Mouse (Mus musculus) MEL (cell line): ENCODE measurements around the gene Cdh23. TPM values are rescaled to one million over a fixed set of nuclear protein-coding genes. Genes with fewer than 3 reads are reported as not detected.

ENCODE experiments used
- DNase-seq: peaks from one replicate; pipeline ENCODE4 v3.0.0; 2011; ENCODE audit warnings: low read depth, low spot score
- H3K27ac ChIP-seq: 2 replicates; pipeline ENCODE4 v1.5.1; 2012; ENCODE audit warnings: low read depth, mild to moderate bottlenecking, control low read depth, low read length, moderate library complexity; ENCODE audit not compliant: control insufficient read depth
- H3K27me3 ChIP-seq, 2 experiments: fragments of 150-350 bp in 1 of 2; sonication (generic) in 1 of 2; 2 replicates each; pipeline ENCODE4 v1.6.1; 2012; ENCODE audit warnings: low read length in 2 of 2, mild to moderate bottlenecking in 2 of 2, improper control_type of control experiment in 1 of 2, moderate library complexity in 1 of 2; ENCODE audit not compliant: insufficient read depth in 2 of 2, control insufficient read depth in 1 of 2
- H3K36me3 ChIP-seq, 2 experiments: 2 replicates each; pipeline ENCODE4 v1.6.1; 2012 to 2014; ENCODE audit warnings: low read length in 2 of 2, improper control_type of control experiment in 1 of 2, inconsistent platforms in 1 of 2, mild to moderate bottlenecking in 1 of 2; ENCODE audit not compliant: insufficient read depth in 2 of 2, control insufficient read depth in 1 of 2
- H3K4me1 ChIP-seq, 2 experiments: fragments of 150-350 bp in 1 of 2; sonication (generic) in 1 of 2; 2 replicates each; pipeline ENCODE4 v1.6.1; 2012; ENCODE audit warnings: low read length in 2 of 2, improper control_type of control experiment in 1 of 2, mild to moderate bottlenecking in 1 of 2; ENCODE audit not compliant: insufficient read depth in 2 of 2, control insufficient read depth in 1 of 2
- H3K4me3 ChIP-seq, 2 experiments: fragments of 150-350 bp in 1 of 2; sonication (generic) in 1 of 2; 2 replicates each; pipeline ENCODE4 v1.5.1; 2012; ENCODE audit warnings: low read depth in 2 of 2, low read length in 2 of 2, mild to moderate bottlenecking in 2 of 2, moderate library complexity in 2 of 2, control low read depth in 1 of 2, improper control_type of control experiment in 1 of 2; ENCODE audit not compliant: control insufficient read depth in 1 of 2, insufficient read depth in 1 of 2
- H3K79me2 ChIP-seq: 2 replicates; pipeline ENCODE4 v1.6.1; 2012; ENCODE audit warnings: mild to moderate bottlenecking, low read length, moderate library complexity; ENCODE audit not compliant: control insufficient read depth, poor library complexity, insufficient read depth
- H3K9ac ChIP-seq: 2 replicates; pipeline ENCODE4 v1.6.1; 2012; ENCODE audit warnings: low read depth, mild to moderate bottlenecking, control low read depth, low read length, moderate library complexity; ENCODE audit not compliant: control insufficient read depth, poor library complexity, severe bottlenecking
- H3K9me3 ChIP-seq: fragments of 150-350 bp; sonication (generic); replicated peaks from 2 replicates; pipeline ENCODE4 v1.6.1; 2012; ENCODE audit warnings: mild to moderate bottlenecking, low read length, improper control_type of control experiment, moderate library complexity; ENCODE audit not compliant: insufficient read depth
- BHLHE40 ChIP-seq: IDR thresholded peaks from 2 replicates; pipeline ENCODE4 v1.6.1; 2012; ENCODE audit warnings: low read depth, mild to moderate bottlenecking, inconsistent platforms, low read length, improper control_type of control experiment, borderline replicate concordance
- CHD1 ChIP-seq: IDR thresholded peaks from 2 replicates; pipeline ENCODE4 v1.6.1; 2012; ENCODE audit warnings: low read depth, mild to moderate bottlenecking, inconsistent platforms, low read length, improper control_type of control experiment
- CTCF ChIP-seq, 3 experiments: IDR thresholded peaks in 2 of 3; conservative IDR thresholded peaks in 1 of 3; 2 replicates each; pipeline ENCODE4 v1.5.1; 2011 to 2012; ENCODE audit warnings: low read length in 3 of 3, low read depth in 2 of 3, mild to moderate bottlenecking in 2 of 3, improper control_type of control experiment in 1 of 3, inconsistent platforms in 1 of 3, mixed read lengths in 1 of 3, moderate library complexity in 1 of 3; ENCODE audit not compliant: control insufficient read depth in 1 of 3, insufficient read depth in 1 of 3, poor library complexity in 1 of 3, severe bottlenecking in 1 of 3
- ELF1 ChIP-seq: IDR thresholded peaks from 2 replicates; pipeline ENCODE4 v1.6.1; 2014; ENCODE audit warnings: low read depth, mild to moderate bottlenecking, inconsistent platforms, low read length, improper control_type of control experiment, moderate library complexity
- ETS1 ChIP-seq: IDR thresholded peaks from 2 replicates; pipeline ENCODE4 v1.6.1; 2012; ENCODE audit warnings: low read depth, mild to moderate bottlenecking, inconsistent platforms, low read length, improper control_type of control experiment, moderate library complexity
- HCFC1 ChIP-seq: IDR thresholded peaks from 2 replicates; pipeline ENCODE4 v1.6.1; 2012; ENCODE audit warnings: low read depth, mild to moderate bottlenecking, inconsistent platforms, low read length, improper control_type of control experiment, moderate library complexity
- MAX ChIP-seq: IDR thresholded peaks from 2 replicates; pipeline ENCODE4 v1.6.1; 2011; ENCODE audit warnings: low read length, improper control_type of control experiment
- MXI1 ChIP-seq: IDR thresholded peaks from 2 replicates; pipeline ENCODE4 v1.6.1; 2011; ENCODE audit warnings: mild to moderate bottlenecking, low read depth, low read length, improper control_type of control experiment
- MYB ChIP-seq: IDR thresholded peaks from 2 replicates; pipeline ENCODE4 v1.6.1; 2011; ENCODE audit warnings: mild to moderate bottlenecking, low read depth, low read length, improper control_type of control experiment
- MYC ChIP-seq: IDR thresholded peaks from 2 replicates; pipeline ENCODE4 v1.6.1; 2011; ENCODE audit warnings: low read depth, mild to moderate bottlenecking, low read length, improper control_type of control experiment, moderate library complexity
- NRF1 ChIP-seq: IDR thresholded peaks from 2 replicates; pipeline ENCODE4 v1.6.1; 2014; ENCODE audit warnings: low read depth, mild to moderate bottlenecking, inconsistent platforms, low read length, improper control_type of control experiment, moderate library complexity; ENCODE audit not compliant: poor library complexity, insufficient read depth, severe bottlenecking
- POLR2A ChIP-seq, 2 experiments: IDR thresholded peaks; 2 replicates each; pipeline ENCODE4 v1.6.1; 2011 to 2012; ENCODE audit warnings: low read length in 2 of 2, mild to moderate bottlenecking in 2 of 2, control low read depth in 1 of 2, improper control_type of control experiment in 1 of 2, low read depth in 1 of 2, moderate library complexity in 1 of 2; ENCODE audit not compliant: control insufficient read depth in 1 of 2, insufficient read depth in 1 of 2, poor library complexity in 1 of 2
- POLR2AphosphoS2 ChIP-seq: IDR thresholded peaks from 2 replicates; pipeline ENCODE4 v1.6.1; 2011; ENCODE audit warnings: low read length, improper control_type of control experiment
- POLR2AphosphoS5 ChIP-seq: IDR thresholded peaks from 2 replicates; pipeline ENCODE4 v1.6.1; 2012; ENCODE audit warnings: low read depth, borderline replicate concordance, mild to moderate bottlenecking, inconsistent platforms, low read length, moderate library complexity, mixed read lengths
- SIN3A ChIP-seq: IDR thresholded peaks from 2 replicates; pipeline ENCODE4 v1.6.1; 2012; ENCODE audit warnings: low read length, improper control_type of control experiment, inconsistent platforms
- TAL1 ChIP-seq: IDR thresholded peaks from 2 replicates; pipeline ENCODE4 v1.6.1; 2012; ENCODE audit warnings: mild to moderate bottlenecking, inconsistent platforms, low read length, moderate library complexity, mixed read lengths
- TBP ChIP-seq: IDR thresholded peaks from 2 replicates; pipeline ENCODE4 v1.8.0; 2011; ENCODE audit warnings: low read depth, low read length, improper control_type of control experiment
- TCF12 ChIP-seq: IDR thresholded peaks from 2 replicates; pipeline ENCODE4 v1.6.1; 2014; ENCODE audit warnings: low read depth, mild to moderate bottlenecking, inconsistent platforms, low read length, improper control_type of control experiment, moderate library complexity
- UBTF ChIP-seq: IDR thresholded peaks from 2 replicates; pipeline ENCODE4 v1.6.1; 2012; ENCODE audit warnings: low read depth, mild to moderate bottlenecking, inconsistent platforms, low read length, improper control_type of control experiment, moderate library complexity, borderline replicate concordance; ENCODE audit not compliant: insufficient read depth
- USF2 ChIP-seq, 2 experiments: IDR thresholded peaks; 2 replicates each; pipeline ENCODE4 v1.6.1; 2011 to 2012; ENCODE audit warnings: improper control_type of control experiment in 2 of 2, low read length in 2 of 2, borderline replicate concordance in 1 of 2, inconsistent platforms in 1 of 2, low read depth in 1 of 2, mild to moderate bottlenecking in 1 of 2; ENCODE audit not compliant: insufficient read depth in 1 of 2
- ZC3H11A ChIP-seq: IDR thresholded peaks from 2 replicates; pipeline ENCODE4 v1.6.1; 2012; ENCODE audit warnings: low read depth, mild to moderate bottlenecking, inconsistent platforms, low read length, improper control_type of control experiment
- polyA plus RNA-seq, 2 experiments: library from polyadenylated mRNA; stranded (reverse) in 1 of 2; unstranded in 1 of 2; fragments of >175 nt in 1 of 2; fragments of >200 nt in 1 of 2; gene quantifications; 2 replicates each; pipeline versions ENCODE4 v1.2.1 to v1.2.4; 2012; ENCODE audit warnings: low replicate concordance in 2 of 2, low read depth in 1 of 2; ENCODE audit not compliant: insufficient read length in 2 of 2, insufficient read depth in 1 of 2, missing spikeins in 1 of 2
- total RNA-seq: library from RNA; depleted of rRNA; stranded (reverse); fragments of 300-350 nt; gene quantifications from 2 replicates; pipeline ENCODE4 v1.2.3, GENCODE M21; 2012

The Cdh23 gene
- total and polyA plus RNA-seq, 3 experiments: 0.04 TPM; not detected in 2

GRCm38 (mm10) chr10:60260557-60261294, 435.6 kb downstream of the Cdh23 start:
- Histone ChIP-seq H3K79me2 (no peaks in the 10 kb centered on the region), H3K27me3 (no peaks in the 10 kb centered on the region)
- TF ChIP-seq TAL1: no peak
- no peak for TF ChIP-seq MYB
- no peak for TF ChIP-seq HCFC1
- no peak for TF ChIP-seq ETS1
- TF ChIP-seq CHD1: no peak
- TF ChIP-seq ELF1: no peak
- TF ChIP-seq SIN3A: no peak
- no peak for TF ChIP-seq ZC3H11A
- no peak for TF ChIP-seq CTCF (IDR thresholded peaks at IDR 0.05 in 2 of 3, conservative IDR thresholded peaks at IDR 0.05 in 1 of 3; ENCODE audit: control insufficient read depth in 1 of 3, insufficient read depth in 1 of 3, low read depth in 2 of 3, low read length in 3 of 3, poor library complexity in 1 of 3, severe bottlenecking in 1 of 3)
- no peak for TF ChIP-seq NRF1
- TF ChIP-seq POLR2AphosphoS2: no peak
- TF ChIP-seq UBTF: no peak
- no peak for TF ChIP-seq MAX
- TF ChIP-seq TCF12: no peak
- TF ChIP-seq, all 39 proteins: peak for 0
- no peak for DNase-seq
- Histone ChIP-seq H3K36me3 (peaks cover 0 to 11% of the 10 kb centered on the region in 2 experiments; a peak in 2 of 4 replicates), H3K9ac (no peak overlapping the region), H3K9me3 (no peaks in the 10 kb centered on the region), H3K4me1 (peaks cover 2 to 23% of the 10 kb centered on the region in 2 experiments; a peak in 3 of 4 replicates), H3K27ac (no peak overlapping the region), H3K4me3 (no peak overlapping the region)

- Histone ChIP-seq H3K9ac (peak overlapping the region; percentile 59), H3K9me3 (no peaks in the 10 kb centered on the region), H3K27me3 (no peaks in the 10 kb centered on the region), H3K79me2 (no peaks in the 10 kb centered on the region), H3K36me3 (peaks cover 0 to 8% of the 10 kb centered on the region in 2 experiments; a peak in 2 of 4 replicates), H3K27ac (peak overlapping the region; percentile 71), H3K4me1 (peaks cover 0 to 16% of the 10 kb centered on the region in 2 experiments; a peak in 2 of 4 replicates), H3K4me3 (peak overlapping the region; percentile 41 to 59)
- TF ChIP-seq POLR2A (IDR thresholded peaks at IDR 0.05; ENCODE audit: control insufficient read depth in 1 of 2, insufficient read depth in 1 of 2, low read depth in 1 of 2, low read length in 2 of 2, poor library complexity in 1 of 2): 0 out of 4 replicates have a peak, but pooled peaks of 1 of the 2 experiments have one; percentile 34
- no peak for TF ChIP-seq USF2 (IDR thresholded peaks at IDR 0.05; ENCODE audit: borderline replicate concordance in 1 of 2, insufficient read depth in 1 of 2, low read depth in 1 of 2, low read length in 2 of 2)
- TF ChIP-seq NRF1: peak; percentile 67
- TF ChIP-seq ETS1: 0 out of 2 replicates have a peak, but pooled peaks have one; percentile 22
- TF ChIP-seq MAX: peak; percentile 52; the same call in 1 of the 2 replicates
- no peak for TF ChIP-seq POLR2AphosphoS5
- TF ChIP-seq TBP: peak; percentile 93
- peak; percentile 36; the same call in 1 of the 2 replicates for TF ChIP-seq MXI1
- 0 out of 2 replicates have a peak, but pooled peaks have one; percentile 34 for TF ChIP-seq MYC
- no peak for TF ChIP-seq BHLHE40
- peak; percentile 32; the same call in 1 of the 2 replicates for TF ChIP-seq SIN3A
- peak; percentile 80 for DNase-seq
Observed at GRCm38 (mm10) chr10:60257261-60257825, 438.9 kb downstream of the Cdh23 start.
